Mouse (Mus musculus): ENCODE measurements around the gene Prss32.

DNA sequence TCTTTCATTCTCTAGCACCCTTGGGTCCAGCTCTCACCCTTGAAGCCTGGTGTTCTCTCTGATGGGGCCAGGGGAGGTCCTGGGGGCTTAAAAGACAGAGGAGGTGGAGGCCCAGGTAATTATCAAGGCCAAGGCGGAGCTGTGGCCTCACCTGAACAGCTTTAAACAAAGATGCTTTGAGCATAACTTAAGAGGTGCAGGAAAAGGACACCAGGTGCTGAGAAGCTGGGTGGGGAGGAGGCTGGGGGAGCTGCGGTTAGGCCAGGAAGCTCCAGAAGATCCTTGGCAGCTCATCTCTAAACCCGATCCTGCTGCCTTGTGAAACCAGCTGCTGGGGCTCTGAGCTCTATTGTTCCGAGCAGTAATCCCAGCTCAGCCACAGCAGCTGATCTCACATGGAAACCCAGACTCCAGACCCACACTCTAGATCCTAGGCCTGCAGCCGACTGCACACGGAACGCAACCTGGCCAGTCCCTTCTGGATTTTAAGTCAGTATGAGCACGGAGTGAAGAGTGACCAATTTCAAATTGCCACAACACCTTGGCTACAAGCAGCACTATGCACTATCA lies 7.6 kb upstream of the Prss32 start, which contains the start of gene Prss33:
- TF ChIP-seq POLR2A (IDR thresholded peaks at IDR 0.05; ENCODE audit: low read depth, low read length): no peak
- TF ChIP-seq CTCF (IDR thresholded peaks at IDR 0.05; ENCODE audit: borderline replicate concordance, insufficient read depth, low read length): no peak

All from embryonic fibroblast, embryonic 13.5 days (primary cell).